ENCODE assay signal across 16 mouse cellular contexts in genomic region chr11:54574741-54575140, GRCm38 (mm10).
"Had no signal": no experiment of that assay in that cellular context is flagged by ENCODE, and none has a peak within 500 bp of the region (broad histone marks: within the 10 kb centered on the region; RNA-seq: fewer than 3 reads in every experiment).

No protein-coding gene starts in this region.

- H3K27me3 ChIP-seq: neural tube, embryonic 13.5 days; neural tube, embryonic 15.5 days; stomach, embryonic 15.5 days had no signal

- H3K4me3 ChIP-seq: neural tube, embryonic 13.5 days; neural tube, embryonic 15.5 days; stomach, embryonic 15.5 days had no signal

- H3K9me3 ChIP-seq: neural tube, embryonic 13.5 days; neural tube, embryonic 15.5 days; stomach, embryonic 15.5 days had no signal

- H3K9ac ChIP-seq: neural tube, embryonic 13.5 days; neural tube, embryonic 15.5 days; stomach, embryonic 15.5 days had no signal

- H3K4me2 ChIP-seq: neural tube, embryonic 13.5 days; neural tube, embryonic 15.5 days; stomach, embryonic 15.5 days had no signal

- H3K27ac ChIP-seq: neural tube, embryonic 13.5 days; neural tube, embryonic 15.5 days; stomach, embryonic 15.5 days; stomach, postnatal 0 days had no signal

- H3K36me3 ChIP-seq: neural tube, embryonic 13.5 days; neural tube, embryonic 15.5 days; stomach, embryonic 15.5 days had no signal

- H3K4me1 ChIP-seq: neural tube, embryonic 13.5 days; neural tube, embryonic 15.5 days; stomach, embryonic 15.5 days had no signal

- DNase-seq: retina, postnatal 1 day; right cerebral cortex, adult 18-20 months; right cerebral cortex, postnatal 14 days; right cerebral cortex, postnatal 25 days; right cerebral cortex, postnatal 4 days; spleen, adult 18-20 months; thymus, adult 18-20 months; thymus, adult 2 months; thymus, postnatal 14 days; thymus, postnatal 25 days; thymus, postnatal 36 days; thymus, postnatal 4 days had no signal
